Mouse (Mus musculus) spleen, adult 18-20 months (tissue): ENCODE data around the gene Rabggta.

Source experiments
- DNase-seq, 2 experiments: peaks; one replicate each; pipeline ENCODE4 v3.0.0; 2022; ENCODE audit warnings: mixed read lengths in 2 of 2

Rabggta gene

GRCm38 (mm10) chr14:55682118-55682493, 40.0 kb downstream of the Rabggta start:
- DNase-seq = no peak

- peak; percentile 85 to 90 for DNase-seq
These were observed 40.6 kb downstream of the Rabggta start, which contains the start of gene Tinf2 for GRCm38 (mm10) chr14:55681160-55682117. Gene Tinf2, minus strand, starts transcription at chr14:55681820.

- no peak for DNase-seq
These were observed 44.4 kb downstream of the Rabggta start for GRCm38 (mm10) chr14:55677615-55678014.

GRCm38 (mm10) chr14:55672741-55673060, 49.4 kb downstream of the Rabggta start:
- no peak for DNase-seq

GRCm38 (mm10) chr14:55671833-55672740, 50.0 kb downstream of the Rabggta start, which contains the start of the genes Gmpr2 and Nedd8:
Gene Gmpr2, plus strand, starts transcription at chr14:55671941.
Gene Nedd8, minus strand, starts transcription at chr14:55672124.
- peak; percentile 81 to 82 for DNase-seq

- no peak for DNase-seq
These were observed 50.6 kb downstream of the Rabggta start for GRCm38 (mm10) chr14:55671486-55671832.
